Mouse (Mus musculus): ENCODE measurements around the gene Bhlhe41. TPM values are rescaled to one million over a fixed set of nuclear protein-coding genes. Genes with fewer than 3 reads are reported as not detected.

Gene Bhlhe41
- polyA plus RNA-seq, 1 experiment from 2014 or later, result 6.3 TPM

- WGBS, result 78% methylated on average over 5 of the region's 5 CpGs
- Histone ChIP-seq H3K27ac (replicated peaks) (no peak overlapping the region), H3K4me1 (peaks cover 18% of the 10 kb centered on the region), H3K36me3 (no peaks in the 10 kb centered on the region), H3K9ac (replicated peaks) (no peak overlapping the region), H3K4me2 (no peak overlapping the region), H3K27me3 (replicated peaks) (0 out of 2 replicates have a peak, but pooled peaks cover 2% of the 10 kb centered on the region), H3K4me3 (replicated peaks) (no peak overlapping the region), H3K9me3 (replicated peaks) (no peaks in the 10 kb centered on the region)
- no peak for ATAC-seq (ENCODE audit: low FRiP score)
Observed at GRCm38 (mm10) chr6:145854756-145855155, 10.6 kb downstream of the Bhlhe41 start.

- peaks cover 18% of the 10 kb centered on the region for H3K4me1 ChIP-seq
Observed at GRCm38 (mm10) chr6:145853356-145854079, 11.8 kb downstream of the Bhlhe41 start.

DNA sequence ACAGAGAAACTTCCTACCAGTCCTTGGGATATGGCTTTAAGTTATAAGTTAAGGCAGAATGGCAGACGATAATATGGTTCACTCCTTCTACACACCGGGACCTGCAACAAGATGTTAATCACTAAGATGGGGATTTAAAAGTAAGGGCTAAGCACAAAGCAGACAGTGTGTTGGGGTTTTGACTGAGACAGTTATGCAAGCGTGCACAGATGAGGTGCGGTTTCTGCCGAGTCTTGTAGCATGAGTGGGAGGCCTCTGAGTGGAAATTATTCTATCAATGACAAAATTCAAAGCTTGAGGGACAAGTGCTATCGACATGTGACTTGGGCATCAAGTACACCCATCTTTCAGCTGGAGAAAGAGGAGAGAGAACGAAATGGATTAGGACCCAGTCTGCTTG is 12.7 kb downstream of the Bhlhe41 start:
- Histone ChIP-seq H3K9ac (replicated peaks) (no peak overlapping the region), H3K4me3 (replicated peaks) (no peak overlapping the region), H3K27me3 (replicated peaks) (no peaks in the 10 kb centered on the region), H3K27ac (replicated peaks) (no peak overlapping the region), H3K36me3 (no peaks in the 10 kb centered on the region), H3K4me1 (peaks cover 18% of the 10 kb centered on the region), H3K9me3 (replicated peaks) (no peaks in the 10 kb centered on the region), H3K4me2 (no peak overlapping the region)
- ATAC-seq (ENCODE audit: low FRiP score), result no peak
- 91% methylated on average over 7 of the region's 7 CpGs for WGBS

More at GRCm38 (mm10) chr6:145853356-145854079, 11.8 kb downstream of the Bhlhe41 start:
- no peak for ATAC-seq (ENCODE audit: low FRiP score)
- no peak overlapping the region for H3K4me2 ChIP-seq
- 0 out of 2 replicates have a peak, but pooled peaks cover under 1% of the 10 kb centered on the region for H3K27me3 ChIP-seq (replicated peaks)
- H3K9me3 ChIP-seq (replicated peaks), result no peaks in the 10 kb centered on the region
- no peaks in the 10 kb centered on the region for H3K36me3 ChIP-seq
- no peak overlapping the region for H3K27ac ChIP-seq (replicated peaks)
- no peak overlapping the region for H3K9ac ChIP-seq (replicated peaks)
- WGBS, result 91% methylated on average over 10 of the region's 10 CpGs
- H3K4me3 ChIP-seq (replicated peaks), result no peak overlapping the region

- Histone ChIP-seq H3K4me3 (replicated peaks) (no peak overlapping the region), H3K4me1 (peaks cover 18% of the 10 kb centered on the region), H3K9ac (replicated peaks) (no peak overlapping the region), H3K4me2 (no peak overlapping the region), H3K27ac (replicated peaks) (no peak overlapping the region), H3K9me3 (replicated peaks) (no peaks in the 10 kb centered on the region), H3K27me3 (replicated peaks) (no peaks in the 10 kb centered on the region), H3K36me3 (no peaks in the 10 kb centered on the region)
- WGBS, result 86% methylated on average over 11 of the region's 11 CpGs
- ATAC-seq (ENCODE audit: low FRiP score), result no peak
Observed at GRCm38 (mm10) chr6:145851956-145852355, 13.4 kb downstream of the Bhlhe41 start.

- H3K36me3 ChIP-seq, result no peaks in the 10 kb centered on the region
- WGBS, result 71% methylated on average over 2 of the region's 2 CpGs
Observed at GRCm38 (mm10) chr6:145850789-145851188, 14.6 kb downstream of the Bhlhe41 start.

DNA sequence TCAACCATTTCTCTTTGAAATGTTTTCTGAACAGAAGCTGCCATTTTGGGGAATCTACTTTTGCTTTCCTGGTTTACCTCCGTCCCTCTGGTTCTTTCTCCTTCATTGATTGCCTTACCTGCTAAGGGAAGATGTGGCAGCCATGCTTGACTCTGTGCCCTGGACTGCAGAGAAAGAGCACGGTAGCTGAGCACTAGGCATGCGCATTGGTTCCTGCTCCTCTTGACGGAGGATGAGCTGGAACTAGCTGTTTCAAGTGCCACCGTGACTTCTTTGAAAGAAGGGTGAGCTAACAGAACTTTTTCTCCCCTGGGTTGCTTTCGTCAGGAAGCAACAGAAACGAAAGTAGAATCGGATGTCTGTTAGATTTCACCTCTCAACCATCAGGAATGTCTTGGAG is 17.7 kb downstream of the Bhlhe41 start:
- Histone ChIP-seq H3K36me3 (no peaks in the 10 kb centered on the region), H3K9me3 (replicated peaks) (no peaks in the 10 kb centered on the region), H3K4me1 (no peaks in the 10 kb centered on the region), H3K4me2 (no peak overlapping the region), H3K27ac (replicated peaks) (no peak overlapping the region), H3K4me3 (replicated peaks) (no peak overlapping the region), H3K27me3 (replicated peaks) (no peaks in the 10 kb centered on the region), H3K9ac (replicated peaks) (no peak overlapping the region)
- ATAC-seq (ENCODE audit: low FRiP score), result no peak
- 92% methylated on average over 8 of the region's 8 CpGs for WGBS

More at GRCm38 (mm10) chr6:145850789-145851188, 14.6 kb downstream of the Bhlhe41 start:
- ATAC-seq (ENCODE audit: low FRiP score), result no peak
- Histone ChIP-seq H3K9me3 (replicated peaks) (no peaks in the 10 kb centered on the region), H3K9ac (replicated peaks) (no peak overlapping the region), H3K27me3 (replicated peaks) (no peaks in the 10 kb centered on the region), H3K4me3 (replicated peaks) (no peak overlapping the region), H3K27ac (replicated peaks) (no peak overlapping the region), H3K4me2 (no peak overlapping the region), H3K4me1 (peaks cover 12% of the 10 kb centered on the region)

DNA sequence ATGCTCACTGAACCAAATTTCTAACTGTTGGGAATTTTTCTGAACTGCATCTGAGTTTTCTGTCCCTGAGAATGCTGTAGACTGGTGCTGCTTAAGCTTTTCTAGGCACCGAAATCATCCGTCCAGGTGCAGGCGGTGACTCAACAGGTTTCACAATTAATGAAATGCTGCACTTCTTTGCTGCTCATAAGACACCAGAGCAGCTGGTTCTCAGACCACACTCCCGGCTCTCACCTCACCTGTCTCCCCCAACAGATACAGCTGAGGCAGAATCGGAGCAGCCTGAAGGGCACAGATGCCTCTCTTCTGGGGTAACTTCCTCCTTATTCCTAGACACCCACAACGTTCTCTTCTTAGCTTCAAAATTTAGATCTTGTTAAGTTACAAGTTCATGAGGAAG is 18.4 kb downstream of the Bhlhe41 start:
- 91% methylated on average over 6 of the region's 6 CpGs for WGBS
- no peaks in the 10 kb centered on the region for H3K9me3 ChIP-seq (replicated peaks)
- no peaks in the 10 kb centered on the region for H3K27me3 ChIP-seq (replicated peaks)
- no peak overlapping the region for H3K4me3 ChIP-seq (replicated peaks)
- H3K4me2 ChIP-seq, result no peak overlapping the region
- H3K9ac ChIP-seq (replicated peaks), result no peak overlapping the region
- ATAC-seq (ENCODE audit: low FRiP score), result no peak
- no peak overlapping the region for H3K27ac ChIP-seq (replicated peaks)
- no peaks in the 10 kb centered on the region for H3K4me1 ChIP-seq
- H3K36me3 ChIP-seq, result no peaks in the 10 kb centered on the region

GRCm38 (mm10) chr6:145846076-145846475 is 19.3 kb downstream of the Bhlhe41 start:
- Histone ChIP-seq H3K27me3 (replicated peaks) (no peaks in the 10 kb centered on the region), H3K4me3 (replicated peaks) (no peak overlapping the region), H3K4me1 (no peaks in the 10 kb centered on the region), H3K4me2 (no peak overlapping the region), H3K27ac (replicated peaks) (no peak overlapping the region), H3K36me3 (no peaks in the 10 kb centered on the region), H3K9me3 (replicated peaks) (no peaks in the 10 kb centered on the region), H3K9ac (replicated peaks) (no peak overlapping the region)
- WGBS, result 100% methylated on average over 1 of the region's 1 CpGs
- no peak for ATAC-seq (ENCODE audit: low FRiP score)

- Histone ChIP-seq H3K9me3 (replicated peaks) (no peaks in the 10 kb centered on the region), H3K36me3 (no peaks in the 10 kb centered on the region), H3K4me3 (replicated peaks) (no peak overlapping the region), H3K4me1 (no peaks in the 10 kb centered on the region), H3K27me3 (replicated peaks) (no peaks in the 10 kb centered on the region), H3K27ac (replicated peaks) (no peak overlapping the region), H3K9ac (replicated peaks) (no peak overlapping the region), H3K4me2 (no peak overlapping the region)
- WGBS, result 79% methylated on average over 5 of the region's 5 CpGs
- ATAC-seq (ENCODE audit: low FRiP score), result no peak
Observed at GRCm38 (mm10) chr6:145845611-145846010, 19.7 kb downstream of the Bhlhe41 start.

DNA sequence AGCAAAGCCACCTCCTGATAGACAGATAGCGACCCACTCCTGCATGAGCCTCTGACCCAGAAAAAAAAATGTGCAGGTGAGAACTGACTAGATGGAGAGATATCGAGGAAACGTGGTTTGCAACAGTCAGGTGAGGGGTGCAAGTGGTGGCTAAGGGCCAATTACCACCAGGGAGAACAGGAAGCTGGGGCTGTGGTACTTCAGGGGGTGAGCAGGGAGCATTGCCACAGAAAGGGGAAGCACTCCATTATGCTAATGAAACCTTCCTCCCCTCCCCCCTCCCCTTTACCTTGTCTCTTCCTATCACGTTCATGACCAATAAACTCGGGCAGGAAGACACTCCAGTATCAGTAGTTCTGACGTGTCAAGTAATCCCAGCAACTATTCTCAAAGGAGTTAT is 30.0 kb downstream of the Bhlhe41 start:
- H3K9ac ChIP-seq (replicated peaks), result no peak overlapping the region
- no peak for ATAC-seq (ENCODE audit: low FRiP score)
- H3K27ac ChIP-seq (replicated peaks), result no peak overlapping the region
- WGBS, result 53% methylated on average over 6 of the region's 6 CpGs
- H3K4me2 ChIP-seq, result no peak overlapping the region
- no peak overlapping the region for H3K4me3 ChIP-seq (replicated peaks)
- H3K9me3 ChIP-seq (replicated peaks), result no peaks in the 10 kb centered on the region
- H3K27me3 ChIP-seq (replicated peaks), result no peaks in the 10 kb centered on the region
- no peaks in the 10 kb centered on the region for H3K4me1 ChIP-seq
- H3K36me3 ChIP-seq, result no peaks in the 10 kb centered on the region

- no peaks in the 10 kb centered on the region for H3K36me3 ChIP-seq
- H3K27me3 ChIP-seq (replicated peaks), result no peaks in the 10 kb centered on the region
- no peak overlapping the region for H3K4me3 ChIP-seq (replicated peaks)
- WGBS, result 81% methylated on average over 8 of the region's 8 CpGs
- H3K9me3 ChIP-seq (replicated peaks), result no peaks in the 10 kb centered on the region
- ATAC-seq (ENCODE audit: low FRiP score), result no peak
- no peak overlapping the region for H3K9ac ChIP-seq (replicated peaks)
- no peaks in the 10 kb centered on the region for H3K4me1 ChIP-seq
- H3K27ac ChIP-seq (replicated peaks), result no peak overlapping the region
- no peak overlapping the region for H3K4me2 ChIP-seq
Observed at GRCm38 (mm10) chr6:145832927-145833326, 32.4 kb downstream of the Bhlhe41 start.

DNA sequence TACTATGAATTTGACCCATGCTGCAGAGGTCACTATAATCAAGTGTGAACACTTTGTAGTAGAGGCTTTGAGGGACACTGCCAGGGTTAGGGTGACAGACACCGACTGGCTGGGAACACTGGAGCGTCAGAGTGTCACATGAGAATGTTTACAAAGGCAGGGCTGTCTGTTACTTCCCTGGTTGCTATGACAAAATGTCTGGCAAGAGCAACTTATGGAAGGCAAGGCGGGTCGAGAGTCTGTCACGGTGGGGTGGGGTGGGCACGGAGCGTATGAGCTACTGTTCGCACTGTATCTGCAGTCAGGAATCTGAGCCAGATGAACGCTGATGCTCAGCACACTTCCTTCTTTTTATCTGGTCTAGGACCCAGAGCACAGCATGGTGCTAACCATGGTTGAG is 34.7 kb downstream of the Bhlhe41 start:
- ATAC-seq (ENCODE audit: low FRiP score), result peak; percentile 40; the same call in 1 of the 2 replicates
- no peak overlapping the region for H3K9ac ChIP-seq (replicated peaks)
- no peaks in the 10 kb centered on the region for H3K4me1 ChIP-seq
- no peaks in the 10 kb centered on the region for H3K27me3 ChIP-seq (replicated peaks)
- H3K27ac ChIP-seq (replicated peaks), result no peak overlapping the region
- H3K4me3 ChIP-seq (replicated peaks), result no peak overlapping the region
- H3K9me3 ChIP-seq (replicated peaks), result no peaks in the 10 kb centered on the region
- no peaks in the 10 kb centered on the region for H3K36me3 ChIP-seq
- no peak overlapping the region for H3K4me2 ChIP-seq
- 76% methylated on average over 9 of the region's 9 CpGs for WGBS

Measured in neural tube, embryonic 15.5 days (tissue).